Mouse (Mus musculus) heart, adult 9 months (tissue): Measurements from ENCODE around the gene Tcea3.

Experiments used
- DNase-seq, 2 experiments: peaks; one replicate each; pipeline ENCODE4 v3.0.0; 2022; ENCODE audit warnings: low spot score in 2 of 2

The Tcea3 gene

GRCm38 (mm10) chr4:136239111-136239510 is 8.4 kb upstream of the Tcea3 start:
- DNase-seq: no peak

- peak; percentile 73 to 89 for DNase-seq
These were observed 7.9 kb upstream of the Tcea3 start for GRCm38 (mm10) chr4:136239622-136240021.

GRCm38 (mm10) chr4:136240123-136240522 is 7.4 kb upstream of the Tcea3 start:
- DNase-seq: no peak

- no peak for DNase-seq
These were observed 6.6 kb upstream of the Tcea3 start for GRCm38 (mm10) chr4:136240955-136241354.

- DNase-seq: no peak
These were observed 5.3 kb upstream of the Tcea3 start for GRCm38 (mm10) chr4:136242065-136242703.

- no peak for DNase-seq
These were observed 4.8 kb upstream of the Tcea3 start for GRCm38 (mm10) chr4:136242728-136243127.

- no peak for DNase-seq
These were observed 3.3 kb upstream of the Tcea3 start for GRCm38 (mm10) chr4:136244208-136244607.

GRCm38 (mm10) chr4:136245681-136246080 is 1.8 kb upstream of the Tcea3 start:
- no peak for DNase-seq

GRCm38 (mm10) chr4:136246568-136246969 is 960 bp upstream of the Tcea3 start:
- no peak for DNase-seq

GRCm38 (mm10) chr4:136247386-136247728 is 172 bp upstream of the Tcea3 start:
- no peak for DNase-seq

- no peak for DNase-seq
These were observed 1.2 kb downstream of the Tcea3 start for GRCm38 (mm10) chr4:136248464-136249331.

GRCm38 (mm10) chr4:136249332-136249647 is 1.8 kb downstream of the Tcea3 start:
- DNase-seq: no peak

- DNase-seq: peak; percentile 66 to 79
These were observed 2.3 kb downstream of the Tcea3 start for GRCm38 (mm10) chr4:136249780-136250179.

- no peak for DNase-seq
These were observed 8.4 kb downstream of the Tcea3 start for GRCm38 (mm10) chr4:136255919-136256318.

- no peak for DNase-seq
These were observed 9.2 kb downstream of the Tcea3 start for GRCm38 (mm10) chr4:136256696-136257095.

GRCm38 (mm10) chr4:136259916-136260315 is 12.4 kb downstream of the Tcea3 start:
- DNase-seq: no peak

GRCm38 (mm10) chr4:136260491-136261180 is 13.1 kb downstream of the Tcea3 start:
- DNase-seq: peak; percentile 80 to 82

GRCm38 (mm10) chr4:136261912-136262311 is 14.4 kb downstream of the Tcea3 start:
- peak in 1 of 2 experiments; percentile 51 for DNase-seq

- no peak for DNase-seq
These were observed 16.0 kb downstream of the Tcea3 start for GRCm38 (mm10) chr4:136263555-136263954.

- no peak for DNase-seq
These were observed 19.3 kb downstream of the Tcea3 start for GRCm38 (mm10) chr4:136266716-136267343.

- no peak for DNase-seq
These were observed 21.4 kb downstream of the Tcea3 start for GRCm38 (mm10) chr4:136268912-136269311.

GRCm38 (mm10) chr4:136270648-136271047 is 23.1 kb downstream of the Tcea3 start:
- DNase-seq: peak in 1 of 2 experiments; percentile 44
